Mouse (Mus musculus) adrenal gland, postnatal 14 days (tissue): ENCODE data around the gene Kpna2. TPM values are rescaled to one million over a fixed set of nuclear protein-coding genes. Genes with fewer than 3 reads are reported as not detected.
"Not testable (repeated sequence)": the region's sequence is repeated elsewhere in the genome, so short reads cannot be mapped to it uniquely, and the experiment has no call there.

Source experiments
- DNase-seq: peaks from one replicate; pipeline ENCODE4 v3.0.0; 2021; ENCODE audit warnings: mixed read lengths
- long read RNA-seq, 2 experiments: library from polyadenylated mRNA; stranded (forward); transcript quantifications; one replicate each; pipeline ENCODE4 v2.0.0; 2021
- total RNA-seq: library from RNA; stranded (reverse); gene quantifications from 2 replicates; pipeline ENCODE4 v1.2.3, GENCODE M21; 2021

Gene Kpna2
- 42.6 and 55.8 TPM in 2 replicates for total RNA-seq
- long read RNA-seq, experiment 1, transcript Kpna2-201 (11 exons, 2,054 nt) = major isoform, 69 of 75 reads
- long read RNA-seq, experiment 1, partial matches to known transcripts = 3 of 75 reads
- long read RNA-seq, experiment 1, other reads (novel, unspliced or antisense) = 3 of 75 reads
- long read RNA-seq, experiment 2, transcript Kpna2-201 (11 exons, 2,054 nt) = major isoform, 55 of 65 reads
- long read RNA-seq, experiment 2, partial matches to known transcripts = 4 of 65 reads
- long read RNA-seq, experiment 2, other reads (novel, unspliced or antisense) = 6 of 65 reads

- peak; percentile 93 for DNase-seq
These were observed at the start of gene Kpna2 for GRCm38 (mm10) chr11:106999151-106999948. Kpna2 (minus strand) TSS chr11:106999541.

DNA sequence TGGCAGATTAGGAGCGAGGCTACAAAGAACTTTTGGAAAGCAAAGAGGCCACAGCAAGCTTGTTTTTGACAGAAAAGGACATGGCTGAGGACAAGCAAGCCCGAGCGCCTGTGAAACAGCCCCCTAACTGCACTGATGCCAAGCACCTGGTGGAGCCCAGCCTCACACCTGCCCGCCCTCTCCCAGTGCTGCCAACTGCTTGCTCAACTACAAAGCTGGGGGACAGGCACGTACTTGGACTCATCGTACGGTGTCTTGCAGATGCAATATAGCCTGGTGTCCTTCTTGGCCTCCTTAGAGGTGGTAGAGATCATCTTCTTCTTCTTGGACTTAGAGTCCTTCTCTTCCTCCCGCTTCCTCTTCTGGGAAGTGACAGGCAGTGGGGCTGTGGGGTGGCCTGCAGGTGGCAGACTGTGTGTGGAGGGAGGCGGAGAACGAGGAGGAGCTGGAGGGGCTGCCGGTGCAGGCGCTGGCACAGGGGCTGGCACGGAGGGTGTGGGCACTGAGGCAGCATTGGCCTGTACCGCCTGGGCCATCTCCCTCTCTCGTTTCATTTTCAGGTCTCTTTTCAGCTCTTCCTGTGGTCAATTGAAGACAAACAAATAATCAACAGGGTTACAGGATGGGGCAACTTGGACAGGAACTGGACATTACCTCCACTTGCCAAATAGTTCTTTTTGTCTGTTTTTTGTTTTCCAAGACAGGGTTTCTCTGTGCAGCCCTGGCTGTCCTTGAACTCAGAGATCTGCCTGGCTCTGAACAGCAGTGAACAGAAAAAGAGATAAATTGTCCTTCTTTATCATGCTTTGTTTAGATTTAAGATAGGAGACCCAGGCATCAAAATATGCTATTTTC is 47.7 kb upstream of the Kpna2 start:
- no peak for DNase-seq

DNA sequence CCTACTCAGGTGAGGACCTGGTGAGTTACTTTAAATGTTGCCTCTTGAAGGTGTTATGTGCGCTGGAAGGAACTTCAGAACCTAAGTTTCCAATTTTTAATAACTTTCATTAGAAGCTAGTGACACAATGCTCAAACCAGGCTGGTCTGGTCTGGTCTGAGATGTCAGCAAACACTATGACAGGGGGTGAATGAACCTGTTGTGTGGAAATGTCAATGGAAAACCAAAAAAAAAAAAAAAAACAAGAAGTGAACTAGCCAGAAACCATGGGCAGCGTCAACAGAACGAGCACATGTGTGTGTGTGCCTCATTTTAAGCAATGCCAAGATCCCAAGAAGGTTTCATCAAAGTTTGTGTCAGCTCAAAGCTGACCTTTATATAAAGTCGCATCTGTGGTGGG is 46.2 kb upstream of the Kpna2 start:
- no peak for DNase-seq

GRCm38 (mm10) chr11:107044321-107044720 is 45.0 kb upstream of the Kpna2 start:
- peak; percentile 81 for DNase-seq

- DNase-seq = no peak
These were observed 44.0 kb upstream of the Kpna2 start for GRCm38 (mm10) chr11:107043361-107043760.

DNA sequence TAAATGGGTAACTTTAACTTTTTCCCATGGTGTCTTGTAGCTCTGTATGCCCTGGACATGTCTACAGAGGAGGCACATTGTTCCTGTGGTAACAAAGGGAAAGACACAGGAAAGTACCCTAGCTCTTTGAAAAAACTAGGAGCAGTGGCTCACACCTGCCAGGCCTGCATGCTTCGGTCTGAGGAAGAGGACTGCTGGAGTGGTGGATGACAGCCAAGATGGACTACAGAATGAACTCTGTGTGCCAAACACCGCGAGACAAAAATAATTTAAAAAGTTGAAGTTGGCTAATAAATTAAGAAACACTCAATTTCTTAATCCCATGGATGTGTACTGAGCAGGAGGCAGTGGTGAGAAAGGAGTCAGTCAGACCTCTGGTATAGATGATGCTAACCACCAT is 42.1 kb upstream of the Kpna2 start:
- peak; percentile 33 for DNase-seq

DNA sequence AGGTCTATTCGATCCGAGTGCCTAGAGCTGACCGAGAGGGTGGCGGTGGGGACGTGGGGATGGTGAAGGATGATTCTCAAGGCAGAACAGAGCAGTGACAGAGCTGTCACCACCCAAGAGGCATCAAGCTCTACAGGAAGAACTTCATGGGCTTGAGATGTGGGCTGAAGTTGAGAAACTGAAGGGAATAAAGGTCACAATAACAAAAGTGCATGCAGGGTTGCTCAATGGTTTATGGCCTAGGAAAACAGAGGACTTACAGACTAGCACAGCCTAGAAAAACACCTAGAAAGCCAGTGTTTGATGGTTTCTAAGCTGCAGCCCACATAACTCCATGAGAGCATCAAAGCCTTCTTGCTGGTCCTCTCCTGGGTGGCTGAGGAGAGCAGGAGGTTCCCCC is 40.1 kb upstream of the Kpna2 start:
- DNase-seq = no peak

DNA sequence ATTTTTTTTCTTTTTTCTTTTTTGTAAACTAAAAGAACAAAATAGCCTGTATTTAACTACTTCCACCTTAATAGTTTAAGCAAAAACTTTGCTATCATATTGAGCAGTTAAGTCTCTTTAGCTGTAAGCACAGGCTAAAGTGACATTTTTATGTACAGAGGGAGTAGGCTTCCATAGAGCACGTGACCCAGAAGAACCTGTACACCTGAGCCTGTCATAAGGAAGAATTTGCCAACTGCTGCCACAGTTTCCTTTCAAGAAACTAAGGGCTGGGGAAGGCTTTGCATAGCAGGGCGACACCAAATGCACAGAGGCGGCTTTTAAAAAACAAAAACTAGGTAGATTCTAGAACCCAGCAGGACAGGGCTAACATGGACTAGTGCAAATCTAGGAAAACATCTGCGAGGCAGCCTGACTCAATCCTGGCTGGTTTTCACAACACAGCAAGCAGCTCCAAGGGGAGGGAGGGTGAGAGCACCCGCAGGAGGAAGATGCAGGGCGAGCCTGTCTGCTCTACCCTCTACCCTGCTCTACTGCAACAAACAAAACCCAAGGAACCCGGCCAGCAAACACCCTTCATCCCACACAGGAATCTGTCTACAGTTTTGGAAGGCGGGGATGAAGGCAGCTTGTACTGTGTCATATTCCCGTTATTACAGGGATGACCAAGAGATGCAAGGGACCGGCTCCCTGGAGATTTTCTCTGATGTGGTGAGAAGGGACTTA is 34.9 kb upstream of the Kpna2 start:
- no peak for DNase-seq

GRCm38 (mm10) chr11:107031635-107032034 is 32.3 kb upstream of the Kpna2 start:
- no peak for DNase-seq

DNA sequence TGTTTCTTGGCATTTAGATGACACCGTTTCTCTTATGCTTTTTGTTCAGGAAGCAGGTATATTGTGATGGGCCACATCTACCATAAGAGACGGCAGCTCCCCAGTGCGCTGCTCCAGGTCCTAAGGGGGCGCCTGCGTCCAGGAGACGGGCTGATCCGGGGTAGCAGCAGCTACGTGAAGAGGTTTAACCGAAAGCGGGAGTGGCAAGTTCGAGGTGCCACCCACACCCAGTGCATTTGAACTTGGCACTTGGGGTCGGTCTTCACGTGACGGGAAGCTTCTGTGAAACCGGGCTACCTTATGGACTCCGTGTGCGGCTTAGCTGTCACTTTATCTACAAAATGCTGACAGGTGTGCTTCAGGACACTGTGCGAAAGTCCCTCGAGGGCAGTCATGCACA is 30.2 kb upstream of the Kpna2 start:
- no peak for DNase-seq

DNA sequence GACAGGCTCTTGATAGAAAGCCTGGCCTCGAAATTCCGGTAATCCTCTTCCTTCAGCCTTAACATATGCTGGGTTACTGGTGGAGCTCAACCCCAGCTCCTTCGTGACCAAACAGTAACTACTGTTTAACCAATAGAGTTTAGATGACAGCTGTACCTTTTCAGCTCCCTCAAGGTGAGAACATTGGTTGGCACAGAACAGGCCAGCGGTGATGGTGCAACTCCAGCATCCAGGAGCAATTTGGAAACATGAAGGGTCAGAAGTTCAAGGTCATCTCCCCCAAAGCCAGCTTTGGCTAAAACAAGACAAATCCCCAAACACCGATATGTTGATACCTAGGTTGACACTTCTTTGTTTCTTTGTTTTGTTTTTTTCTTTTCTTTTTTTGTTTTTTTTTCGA is 29.4 kb upstream of the Kpna2 start:
- peak; percentile 14 for DNase-seq

DNA sequence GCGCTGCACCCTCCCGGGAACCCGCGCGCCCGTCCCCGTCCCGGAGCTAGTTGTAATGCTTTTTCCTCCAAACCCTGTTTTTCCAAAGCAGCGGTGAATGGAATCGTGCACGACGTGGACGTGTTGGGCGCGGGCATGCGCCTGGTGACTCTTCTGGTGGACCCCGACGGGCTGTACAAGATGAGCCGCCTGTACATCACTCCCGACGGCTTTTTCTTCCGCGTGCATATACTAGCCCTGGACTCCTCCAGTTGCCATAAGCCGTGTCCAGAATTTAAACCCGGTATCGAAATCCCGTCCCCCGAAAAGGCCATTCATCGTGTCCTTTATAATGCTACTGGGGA is 28.9 kb upstream of the Kpna2 start:
- no peak for DNase-seq

DNA sequence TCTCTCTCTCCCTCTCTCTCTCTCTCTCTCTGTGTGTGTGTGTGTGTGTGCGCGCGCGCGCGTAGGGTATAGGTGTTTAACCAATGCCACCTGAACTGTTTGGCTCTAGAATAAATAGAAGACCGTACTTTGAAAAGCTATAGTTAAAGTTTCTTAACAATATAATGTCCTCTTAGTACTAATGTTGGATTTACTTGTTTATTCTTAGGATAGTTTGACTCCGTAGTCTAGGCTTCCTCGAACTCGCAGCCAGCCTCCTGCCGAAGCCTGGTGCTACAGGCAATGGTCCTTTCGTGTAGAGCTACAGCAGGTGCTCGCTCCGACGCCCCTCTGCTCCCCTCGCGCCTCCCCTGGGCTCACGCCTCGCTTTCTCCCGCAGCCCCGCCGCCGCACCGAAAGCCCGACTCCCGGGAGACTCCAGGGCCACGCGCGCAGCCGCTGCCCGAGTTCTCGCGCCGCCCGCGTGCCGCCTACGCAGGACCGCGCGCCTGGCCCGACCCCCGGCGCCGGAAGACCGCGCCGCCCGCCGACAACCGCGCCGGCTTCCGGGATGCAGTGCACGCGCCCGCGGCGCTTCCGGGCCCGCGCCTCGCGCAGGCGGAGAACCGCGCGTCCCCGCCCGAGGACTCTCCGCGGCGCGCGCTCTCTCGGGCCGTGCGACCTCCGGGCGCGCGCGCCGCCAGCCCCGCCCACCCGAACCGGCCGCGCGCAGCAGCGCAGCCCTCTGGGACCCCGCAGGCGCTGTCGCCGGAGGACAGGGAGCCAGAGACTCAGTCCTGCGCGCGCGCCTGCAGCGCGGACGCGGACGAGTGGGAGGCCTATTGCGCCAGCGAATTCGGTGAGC is 28.3 kb upstream of the Kpna2 start:
- peak; percentile 95 for DNase-seq

- no peak for DNase-seq
These were observed 27.5 kb upstream of the Kpna2 start for GRCm38 (mm10) chr11:107026554-107027430.

DNA sequence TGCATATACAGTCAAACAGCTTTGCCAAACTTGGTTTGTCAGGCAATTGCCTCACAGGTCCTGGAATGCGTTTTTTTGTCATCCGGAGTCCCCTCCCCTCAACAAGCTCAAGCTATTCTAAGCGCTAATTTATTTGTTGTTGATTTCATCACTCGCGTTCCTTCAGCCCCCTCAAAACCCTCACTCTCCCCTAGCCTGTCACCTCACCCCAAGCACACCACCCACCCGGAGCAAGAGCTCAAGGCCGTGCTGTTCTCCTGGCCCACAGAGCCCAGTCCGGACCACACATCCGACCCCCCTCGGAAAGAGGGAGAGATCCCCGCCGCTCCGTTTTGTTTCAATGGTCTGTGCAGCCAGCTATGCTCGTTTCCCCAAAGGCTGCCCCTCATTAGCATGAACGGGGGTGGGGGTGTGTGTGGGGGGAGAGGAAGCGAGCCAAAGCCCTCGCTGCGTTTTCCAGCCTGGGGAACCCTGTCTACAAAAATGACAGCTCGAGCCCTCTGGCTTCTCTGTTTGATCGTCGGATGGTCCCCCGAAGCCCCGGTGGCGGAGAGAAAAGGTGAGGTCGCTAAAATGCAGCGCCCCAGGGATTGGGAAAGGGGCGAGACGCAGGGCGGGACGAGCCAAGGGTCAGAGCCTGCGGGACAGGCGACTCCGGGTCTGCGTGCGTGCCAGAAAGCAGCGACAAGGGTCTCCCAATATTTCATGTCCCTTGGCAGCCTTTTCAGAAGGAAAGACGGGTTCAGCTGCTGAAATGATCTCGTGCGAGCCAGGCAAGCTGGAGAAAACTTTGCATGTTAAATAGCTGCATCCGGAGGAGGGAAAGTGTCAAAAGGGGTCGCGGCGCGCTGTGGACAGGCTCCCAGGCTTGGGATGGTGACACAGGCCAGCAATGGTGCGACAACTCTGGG is 26.3 kb upstream of the Kpna2 start, which contains the start of gene 1810010H24Rik:
1810010H24Rik (plus strand) TSS at position 271 of the 911 bp plus-strand sequence.
- peak; percentile 40 for DNase-seq

GRCm38 (mm10) chr11:107024406-107024805 is 25.1 kb upstream of the Kpna2 start:
- DNase-seq = no peak

DNA sequence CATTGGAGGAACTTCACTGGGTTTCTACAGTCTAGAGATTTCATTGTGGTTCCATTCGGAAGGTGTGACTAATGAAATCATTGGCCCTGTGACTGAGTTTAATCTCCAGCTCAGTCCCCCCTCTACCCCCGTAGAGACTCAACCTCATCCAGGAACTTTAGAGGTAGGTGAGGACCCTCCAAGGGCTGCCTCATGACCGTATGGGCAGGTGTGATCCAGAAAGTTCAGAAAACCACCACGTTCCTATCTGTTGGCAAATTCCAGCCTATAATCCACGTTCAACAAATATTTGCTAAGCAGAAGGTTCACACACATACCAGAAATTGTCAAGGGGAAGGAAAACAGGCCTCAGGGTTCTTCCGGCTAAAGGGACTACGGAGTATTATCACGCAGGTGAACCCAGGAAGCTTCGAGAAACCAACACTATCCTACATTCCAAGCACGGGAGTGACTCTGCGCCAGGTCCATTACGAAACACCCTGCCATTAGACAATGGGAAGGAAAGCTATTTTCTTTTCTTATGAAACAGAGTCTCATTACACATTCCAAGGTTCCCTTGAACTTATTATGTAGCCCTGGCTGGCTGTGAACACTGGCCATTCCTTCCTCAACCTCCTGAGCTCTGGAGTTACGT is 22.8 kb upstream of the Kpna2 start:
- no peak for DNase-seq

DNA sequence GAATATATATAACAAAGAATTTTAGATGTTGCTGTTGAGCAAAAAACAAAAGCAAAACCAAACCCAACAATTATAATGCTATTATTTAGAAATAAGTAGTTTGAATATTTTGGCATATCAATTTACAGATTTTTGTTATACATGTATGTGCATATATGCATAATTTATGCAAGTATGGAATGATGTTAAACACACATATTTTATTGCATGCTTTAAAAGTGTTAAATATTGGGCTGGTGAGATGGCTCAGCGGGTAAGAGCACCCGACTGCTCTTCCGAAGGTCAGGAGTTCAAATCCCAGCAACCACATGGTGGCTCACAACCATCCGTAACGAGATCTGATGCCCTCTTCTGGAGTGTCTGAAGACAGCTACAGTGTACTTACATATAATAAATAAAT is 20.4 kb upstream of the Kpna2 start:
- not testable (repeated sequence) for DNase-seq
